ENCODE assay signal across 22 mouse cellular contexts in genomic region chr2:152947098-152947497, GRCm38 (mm10). TPM values are rescaled to one million over a fixed set of nuclear protein-coding genes. Genes with fewer than 3 reads are reported as not detected.
DNase-seq lines count a peak whose midpoint lies in the region; ATAC-seq and TF ChIP-seq lines count a peak whose summit lies in the region.
"Had no signal": no experiment of that assay in that cellular context is flagged by ENCODE, and none has a peak within 500 bp of the region (broad histone marks: within the 10 kb centered on the region; RNA-seq: fewer than 3 reads in every experiment).

No protein-coding gene starts in this region.

- intact Hi-C loops in heart, postnatal 10 days (cut with DNase I): no loop called here

- TF ChIP-seq CTCF in forebrain, postnatal 0 days (IDR thresholded peaks at IDR 0.05; ENCODE audit: low read depth): no peak

- peaks cover 4% of the 10 kb centered on the region; the same call in 1 of the 2 replicates for H3K4me1 ChIP-seq in forebrain, postnatal 0 days (ENCODE audit: insufficient read depth)
- peaks cover 34% of the 10 kb centered on the region for H3K4me1 ChIP-seq in forebrain, embryonic 10.5 days
- peaks cover 17% of the 10 kb centered on the region for H3K4me1 ChIP-seq in lung, embryonic 15.5 days

- H3K4me3 ChIP-seq in forebrain, postnatal 0 days (ENCODE audit: low read depth, low read length): no peak overlapping the region
- H3K4me3 ChIP-seq in forebrain, embryonic 10.5 days: no peak overlapping the region
- no peak overlapping the region for H3K4me3 ChIP-seq in lung, embryonic 15.5 days
- H3K4me3 ChIP-seq: hindbrain, embryonic 12.5 days; midbrain, embryonic 12.5 days had no signal

- no peaks in the 10 kb centered on the region for H3K9me3 ChIP-seq in forebrain, postnatal 0 days (ENCODE audit: low read length)
- H3K9me3 ChIP-seq in forebrain, embryonic 10.5 days: no peaks in the 10 kb centered on the region
- H3K9me3 ChIP-seq in lung, embryonic 15.5 days: no peaks in the 10 kb centered on the region
- H3K9me3 ChIP-seq: hindbrain, embryonic 12.5 days; midbrain, embryonic 12.5 days had no signal

- no peak overlapping the region for H3K27ac ChIP-seq in forebrain, postnatal 0 days (ENCODE audit: low read depth, low read length)
- no peak overlapping the region for H3K27ac ChIP-seq in forebrain, embryonic 10.5 days
- no peak overlapping the region for H3K27ac ChIP-seq in lung, embryonic 15.5 days
- H3K27ac ChIP-seq: hindbrain, embryonic 12.5 days; liver, embryonic 14.5 days; midbrain, embryonic 12.5 days; stomach, postnatal 0 days had no signal

- 34% methylated on average over 7 of the region's 7 CpGs for WGBS in forebrain, postnatal 0 days
- WGBS in forebrain, embryonic 10.5 days: 76% methylated on average over 7 of the region's 7 CpGs
- WGBS in lung, embryonic 15.5 days: 24% methylated on average over 7 of the region's 7 CpGs

- H3K36me3 ChIP-seq in forebrain, postnatal 0 days (ENCODE audit: insufficient read depth): no peaks in the 10 kb centered on the region
- no peaks in the 10 kb centered on the region for H3K36me3 ChIP-seq in forebrain, embryonic 10.5 days (replicated peaks)
- H3K36me3 ChIP-seq in lung, embryonic 15.5 days: no peaks in the 10 kb centered on the region
- H3K36me3 ChIP-seq: hindbrain, embryonic 12.5 days; midbrain, embryonic 12.5 days had no signal

- peak; percentile 65 for DNase-seq in forebrain, postnatal 0 days
- no peak for DNase-seq in forebrain, embryonic 10.5 days (ENCODE audit: extremely low spot score, low spot score)
- DNase-seq in lung, postnatal 25 days (ENCODE audit: low spot score): no peak
- DNase-seq in cerebellum, postnatal 10 days: peak; percentile 59 to 65
- DNase-seq in lung, postnatal 10 days: peak; percentile 77
- no peak for DNase-seq in ovary, postnatal 14 days (ENCODE audit: low spot score)
- DNase-seq in heart, postnatal 10 days: no peak
- DNase-seq: embryo, embryonic 11 days; spleen, adult 18-20 months; thymus, postnatal 36 days had no signal

- H3K27me3 ChIP-seq in forebrain, postnatal 0 days (ENCODE audit: insufficient read depth, low read length): peaks cover 24% of the 10 kb centered on the region
- peaks cover 100% of the 10 kb centered on the region for H3K27me3 ChIP-seq in forebrain, embryonic 10.5 days (ENCODE audit: poor library complexity, severe bottlenecking)
- H3K27me3 ChIP-seq in lung, embryonic 15.5 days: peaks cover 99% of the 10 kb centered on the region

- H3K9ac ChIP-seq in forebrain, postnatal 0 days: no peak overlapping the region
- H3K9ac ChIP-seq in lung, embryonic 15.5 days: no peak overlapping the region
- H3K9ac ChIP-seq: hindbrain, embryonic 12.5 days; liver, embryonic 14.5 days had no signal

- no peak for ATAC-seq in forebrain, postnatal 0 days
- ATAC-seq in lung, embryonic 15.5 days (ENCODE audit: borderline replicate concordance, extremely low read depth, low FRiP score, low TSS enrichment): peak; percentile 19; the same call in 1 of the 2 replicates
- ATAC-seq: activated CD4-positive, CD25-positive, alpha-beta regulatory T cell, adult 4 months had no signal

- no peak overlapping the region for H3K4me2 ChIP-seq in forebrain, postnatal 0 days (ENCODE audit: low read depth)
- H3K4me2 ChIP-seq in lung, embryonic 15.5 days: no peak overlapping the region
- H3K4me2 ChIP-seq: heart, embryonic 11.5 days; hindbrain, embryonic 12.5 days; midbrain, embryonic 12.5 days had no signal

RNA-seq across cellular contexts. Expression of gene Dusp15, which starts 4.4 kb away (rescaled TPM):
- total RNA-seq in forebrain, postnatal 0 days (2014; rRNA removed): 23.7 and 25.0 TPM in 2 replicates
- polyA plus RNA-seq in forebrain, postnatal 0 days (2015; fragmentation: Nextera tagmentation; extraction: Ambion mirVana): 12.9 and 14.8 TPM in 2 replicates
- 0.42 and 0.95 TPM in 2 replicates for polyA plus RNA-seq in forebrain, embryonic 10.5 days (2016; fragmentation: Nextera tagmentation; extraction: Ambion mirVana)
- 0.13 and 0.30 TPM in 2 replicates for polyA plus RNA-seq in lung, embryonic 15.5 days (2015; fragmentation: Nextera tagmentation; extraction: Ambion mirVana)
- under 1 TPM; 0.15 to 0.65 TPM for total RNA-seq in heart, postnatal 10 days (2021)
- total RNA-seq: MEL had no signal
- polyA plus RNA-seq: activated CD4-positive, CD25-positive, alpha-beta regulatory T cell, adult 4 months had no signal

RNA-seq across cellular contexts. Expression of gene Foxs1, which starts 14.1 kb away (rescaled TPM):
- total RNA-seq in forebrain, postnatal 0 days (2014; rRNA removed): 2.4 and 2.6 TPM in 2 replicates
- polyA plus RNA-seq in forebrain, postnatal 0 days (2015; fragmentation: Nextera tagmentation; extraction: Ambion mirVana): 3.1 TPM in 2 replicates
- 0.34 and 0.60 TPM in 2 replicates for polyA plus RNA-seq in forebrain, embryonic 10.5 days (2016; fragmentation: Nextera tagmentation; extraction: Ambion mirVana)
- polyA plus RNA-seq in lung, embryonic 15.5 days (2015; fragmentation: Nextera tagmentation; extraction: Ambion mirVana): 7.6 and 8.6 TPM in 2 replicates
- total RNA-seq in heart, postnatal 10 days (2021): 10 to 100 TPM in 1 of 2 experiments, 1 to 10 TPM in 1; 9.7 to 10.1 TPM
- total RNA-seq: MEL had no signal
- polyA plus RNA-seq: activated CD4-positive, CD25-positive, alpha-beta regulatory T cell, adult 4 months had no signal

RNA-seq across cellular contexts. Expression of gene Ttll9, which starts 15.2 kb away (rescaled TPM):
- total RNA-seq in forebrain, postnatal 0 days (2014; rRNA removed): 3.3 and 8.0 TPM in 2 replicates
- 3.9 and 4.3 TPM in 2 replicates for polyA plus RNA-seq in forebrain, postnatal 0 days (2015; fragmentation: Nextera tagmentation; extraction: Ambion mirVana)
- 1.3 and 1.6 TPM in 2 replicates for polyA plus RNA-seq in forebrain, embryonic 10.5 days (2016; fragmentation: Nextera tagmentation; extraction: Ambion mirVana)
- polyA plus RNA-seq in lung, embryonic 15.5 days (2015; fragmentation: Nextera tagmentation; extraction: Ambion mirVana): 0.67 and 1.1 TPM in 2 replicates
- not detected for total RNA-seq in heart, postnatal 10 days (2021)
- total RNA-seq: gastrocnemius, adult 8-10 months had no signal
- polyA plus RNA-seq: stomach, postnatal 0 days had no signal

RNA-seq across cellular contexts. Expression of gene Mylk2, which starts 35.9 kb away (rescaled TPM):
- 0.29 TPM in 1 of 2 replicates, not detected in the other for total RNA-seq in forebrain, postnatal 0 days (2014; rRNA removed)
- not detected in 2 replicates for polyA plus RNA-seq in forebrain, postnatal 0 days (2015; fragmentation: Nextera tagmentation; extraction: Ambion mirVana)
- 0.06 and 0.12 TPM in 2 replicates for polyA plus RNA-seq in forebrain, embryonic 10.5 days (2016; fragmentation: Nextera tagmentation; extraction: Ambion mirVana)
- 0.05 TPM in 2 replicates for polyA plus RNA-seq in lung, embryonic 15.5 days (2015; fragmentation: Nextera tagmentation; extraction: Ambion mirVana)
- total RNA-seq in heart, postnatal 10 days (2021): under 1 TPM; 0.25 to 0.38 TPM
- total RNA-seq: left cerebral cortex, postnatal 25 days; MEL had no signal
- polyA plus RNA-seq: activated CD4-positive, CD25-positive, alpha-beta regulatory T cell, adult 4 months; heart, embryonic 11.5 days; hindbrain, embryonic 12.5 days; kidney, embryonic 14.5 days; liver, embryonic 14.5 days; midbrain, embryonic 12.5 days; neural tube, embryonic 11.5 days had no signal

Comparison
In these comparisons a context has a peak if more than half of its experiments do, and no peak if none do; other contexts are left out.
1. DNase-seq: peak in forebrain, postnatal 0 days (single experiment), cerebellum, postnatal 10 days (2 of 2) and lung, postnatal 10 days (single experiment); none in forebrain, embryonic 10.5 days (single experiment), lung, postnatal 25 days (single experiment), ovary, postnatal 14 days (single experiment) and heart, postnatal 10 days (0 of 2).